Mouse (Mus musculus) liver, embryonic 11.5 days (tissue): ENCODE results near the gene Dctn1. TPM values are rescaled to one million over a fixed set of nuclear protein-coding genes. Genes with fewer than 3 reads are reported as not detected.

Experiments
- ATAC-seq: fragments of 200-750 bp; cut with Nextera tagmentation; replicated peaks from 2 replicates; pipeline ENCODE4 v1.8.0; 2017; ENCODE audit warnings: moderate number of reproducible peaks, mild to moderate bottlenecking, moderate TSS enrichment, moderate library complexity; ENCODE audit not compliant: low FRiP score
- DNase-seq: peaks from one replicate; pipeline ENCODE4 v3.0.0-alpha.2; 2017; ENCODE audit warnings: low spot score
- H3K27ac ChIP-seq: fragments of 300-500 bp; sonication (generic); 2 replicates; pipeline ENCODE4 v1.5.1; 2014; ENCODE audit warnings: mild to moderate bottlenecking, low read depth, low read length, control low read depth
- H3K27me3 ChIP-seq: fragments of 300-500 bp; sonication (generic); replicated peaks from 2 replicates; pipeline ENCODE4 v1.6.1; 2014; ENCODE audit warnings: low read length, mixed read lengths; ENCODE audit not compliant: control insufficient read depth, insufficient read depth
- H3K36me3 ChIP-seq: fragments of 300-500 bp; sonication (generic); 2 replicates; pipeline ENCODE4 v1.6.1; 2014; ENCODE audit warnings: mild to moderate bottlenecking, low read length, moderate library complexity, mixed read lengths; ENCODE audit not compliant: control insufficient read depth, insufficient read depth
- H3K4me1 ChIP-seq: fragments of 300-500 bp; sonication (generic); replicated peaks from 2 replicates; pipeline ENCODE4 v1.6.1; 2014; ENCODE audit warnings: low read length, mixed read lengths; ENCODE audit not compliant: control insufficient read depth, insufficient read depth
- H3K4me2 ChIP-seq: fragments of 300-500 bp; sonication (generic); 2 replicates; pipeline ENCODE4 v1.6.1; 2014; ENCODE audit warnings: mild to moderate bottlenecking, control low read depth, moderate library complexity
- H3K4me3 ChIP-seq: fragments of 300-500 bp; sonication (generic); 2 replicates; pipeline ENCODE4 v1.5.1; 2014; ENCODE audit warnings: low read depth, low read length, control low read depth
- H3K9ac ChIP-seq: fragments of 300-500 bp; sonication (generic); 2 replicates; pipeline ENCODE4 v1.6.1; 2014; ENCODE audit warnings: low read depth, low read length, control low read depth
- H3K9me3 ChIP-seq: fragments of 300-500 bp; sonication (generic); 2 replicates; pipeline ENCODE4 v1.6.1; 2016; ENCODE audit warnings: low read length, inconsistent platforms, mixed read lengths; ENCODE audit not compliant: control insufficient read depth
- WGBS: fragments of 180-500 bp; shearing (Covaris S2); extraction: QIAGEN DNeasy Blood & Tissue Kit; methylation state at CpG from one replicate; pipeline ENCODE4 v1.1.7; 2014; 5-methylcytosine and 5-hydroxymethylcytosine counted together
- polyA plus RNA-seq: library from polyadenylated mRNA; unstranded; fragments of >200 nt; fragmentation: Nextera tagmentation; extraction: Ambion mirVana; gene quantifications from 2 replicates; pipeline ENCODE4 v1.2.1, GENCODE M21; 2014

The Dctn1 gene
- polyA plus RNA-seq, 1 experiment from 2014 or later, result 56.3 TPM

DNA sequence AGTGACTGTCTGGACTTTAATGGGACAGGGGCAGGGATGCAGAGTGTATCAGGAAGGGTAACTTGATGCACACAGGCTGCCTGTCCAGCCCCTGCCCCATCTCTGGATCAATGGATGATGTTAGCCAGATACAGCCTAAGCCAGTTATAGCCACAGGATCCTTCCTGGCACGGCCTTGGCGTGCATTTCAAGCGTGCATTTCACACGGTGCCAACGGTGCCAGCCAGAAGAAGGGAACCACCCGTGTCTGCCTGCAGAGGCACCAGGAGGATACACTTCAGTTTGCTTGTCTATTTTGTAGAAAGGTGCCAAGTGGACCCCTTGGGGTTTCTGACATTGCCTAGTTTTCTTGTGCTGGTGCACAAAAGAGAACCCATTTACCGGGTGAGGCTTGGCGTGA is 25.7 kb upstream of the Dctn1 start:
- WGBS, result 90% methylated on average over 8 of the region's 8 CpGs
- no peak overlapping the region for H3K4me2 ChIP-seq
- H3K27me3 ChIP-seq, result peaks cover 29% of the 10 kb centered on the region
- no peak for DNase-seq
- H3K27ac ChIP-seq, result no peak overlapping the region
- H3K4me1 ChIP-seq, result peaks cover 34% of the 10 kb centered on the region
- no peak overlapping the region for H3K9ac ChIP-seq
- ATAC-seq, result no peak
- no peaks in the 10 kb centered on the region for H3K9me3 ChIP-seq
- H3K36me3 ChIP-seq, result no peaks in the 10 kb centered on the region; the same call in 1 of the 2 replicates
- no peak overlapping the region for H3K4me3 ChIP-seq

DNA sequence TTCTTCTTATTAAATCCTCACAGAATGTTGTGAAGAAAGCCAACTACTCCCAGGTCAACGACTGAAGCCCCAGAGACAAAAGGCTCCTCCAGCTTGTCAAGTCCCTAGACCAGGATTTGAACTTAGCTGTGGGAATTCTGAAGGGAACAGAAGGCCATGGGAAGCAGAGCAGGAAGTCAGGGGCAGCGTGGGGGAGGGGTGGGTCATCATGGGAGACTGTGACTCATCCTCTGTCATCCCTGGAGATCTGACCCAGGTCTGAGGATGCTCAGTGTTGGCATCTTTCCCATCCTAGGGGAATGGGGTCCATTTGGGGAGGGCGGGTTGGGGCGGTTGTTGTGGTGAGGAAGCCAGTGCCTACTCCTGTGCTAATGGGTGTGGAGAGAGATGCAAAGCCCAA is 24.1 kb upstream of the Dctn1 start:
- Histone ChIP-seq H3K4me3 (no peak overlapping the region), H3K9ac (no peak overlapping the region), H3K27ac (no peak overlapping the region), H3K4me1 (peaks cover 23% of the 10 kb centered on the region), H3K9me3 (no peaks in the 10 kb centered on the region), H3K4me2 (no peak overlapping the region), H3K36me3 (no peaks in the 10 kb centered on the region; the same call in 1 of the 2 replicates), H3K27me3 (peaks cover 17% of the 10 kb centered on the region)
- no peak for ATAC-seq
- no peak for DNase-seq
- 40% methylated on average over 4 of the region's 4 CpGs for WGBS

DNA sequence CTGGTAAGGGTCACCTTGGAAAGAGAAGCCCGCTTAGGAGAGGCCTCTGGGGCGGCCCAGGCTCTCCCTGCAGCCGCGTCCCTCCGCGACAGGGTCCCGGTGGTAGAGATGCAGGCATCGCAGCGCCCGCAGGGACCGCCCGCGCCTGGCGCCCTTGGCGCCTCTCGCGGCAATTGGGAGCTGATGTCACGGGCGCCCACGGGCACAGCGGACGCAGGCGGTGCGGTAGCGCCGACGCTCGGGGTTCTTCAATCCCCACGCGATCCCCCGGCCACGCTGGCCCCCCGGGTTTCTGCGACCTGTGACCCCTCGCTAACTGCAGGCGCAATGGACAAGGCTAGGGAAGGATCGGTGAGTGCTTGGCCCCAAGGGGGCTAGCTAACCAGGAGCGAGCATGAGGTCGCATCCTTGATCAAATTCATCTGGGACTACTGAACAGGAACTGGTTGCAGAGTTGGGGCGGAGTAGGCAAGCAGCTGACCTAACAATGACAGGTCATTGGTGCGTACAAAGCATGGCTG is 23.4 kb upstream of the Dctn1 start:
- Histone ChIP-seq H3K27me3 (peaks cover 17% of the 10 kb centered on the region), H3K4me2 (peak overlapping the region; percentile 65), H3K4me1 (peaks cover 20% of the 10 kb centered on the region), H3K9ac (peak overlapping the region; percentile 26), H3K27ac (no peak overlapping the region), H3K36me3 (no peaks in the 10 kb centered on the region; the same call in 1 of the 2 replicates), H3K4me3 (peak overlapping the region; percentile 35), H3K9me3 (no peaks in the 10 kb centered on the region)
- 8% methylated on average over 41 of the region's 41 CpGs for WGBS
- ATAC-seq, result no peak
- DNase-seq, result no peak

DNA sequence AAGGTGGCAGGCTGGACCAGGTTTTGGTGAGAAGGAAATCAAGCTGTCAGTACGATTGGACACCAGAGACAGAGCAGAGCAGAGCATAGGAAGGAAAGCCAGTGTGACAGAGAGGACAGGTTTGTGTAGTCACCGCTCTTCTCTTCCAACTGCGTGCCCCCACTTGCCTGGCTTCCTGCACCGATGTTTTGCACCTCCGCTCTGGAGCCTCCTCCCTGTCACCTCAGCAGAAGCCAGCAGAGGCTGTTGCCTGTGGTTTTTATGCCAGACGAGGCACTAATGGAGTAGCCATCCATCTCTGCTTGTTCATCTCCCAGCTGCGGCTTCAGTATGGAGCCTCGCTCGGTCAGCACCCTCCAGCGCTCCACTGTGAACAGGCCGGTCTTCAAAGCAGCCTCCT is 22.8 kb upstream of the Dctn1 start:
- 44% methylated on average over 11 of the region's 11 CpGs for WGBS
- Histone ChIP-seq H3K9ac (no peak overlapping the region), H3K27ac (no peak overlapping the region), H3K4me1 (peaks cover 16% of the 10 kb centered on the region), H3K4me3 (no peak overlapping the region), H3K27me3 (peaks cover 17% of the 10 kb centered on the region), H3K36me3 (peaks cover 3% of the 10 kb centered on the region; the same call in 1 of the 2 replicates), H3K9me3 (no peaks in the 10 kb centered on the region), H3K4me2 (no peak overlapping the region)
- no peak for DNase-seq
- ATAC-seq, result no peak

DNA sequence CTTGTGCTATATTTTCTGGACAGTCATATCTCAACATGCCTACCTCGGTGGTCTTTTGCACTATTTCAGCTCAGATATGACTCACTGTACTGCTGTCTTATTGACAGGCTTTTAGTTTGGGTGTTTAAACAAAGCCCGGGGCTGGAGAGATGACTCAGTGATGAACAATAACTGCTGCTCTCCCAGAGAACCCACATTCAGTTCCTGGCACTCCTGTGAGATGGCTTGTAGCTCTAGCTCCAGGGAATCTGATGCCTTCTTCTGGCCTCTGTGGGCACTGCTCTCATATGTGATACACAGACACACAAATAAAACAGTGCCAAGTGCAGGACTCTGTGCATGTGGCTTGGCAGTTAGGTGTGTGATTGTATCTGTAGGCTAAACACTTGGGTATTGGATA is 20.5 kb upstream of the Dctn1 start:
- ATAC-seq (no peak), DNase-seq (no peak)
- H3K4me3 ChIP-seq, result no peak overlapping the region
- 60% methylated on average over 2 of the region's 2 CpGs for WGBS
- peaks cover 5% of the 10 kb centered on the region; the same call in 1 of the 2 replicates for H3K36me3 ChIP-seq
- no peak overlapping the region for H3K4me2 ChIP-seq
- H3K27ac ChIP-seq, result no peak overlapping the region
- H3K4me1 ChIP-seq, result peaks cover 7% of the 10 kb centered on the region
- H3K9ac ChIP-seq, result no peak overlapping the region
- peaks cover 17% of the 10 kb centered on the region for H3K27me3 ChIP-seq
- H3K9me3 ChIP-seq, result no peaks in the 10 kb centered on the region

DNA sequence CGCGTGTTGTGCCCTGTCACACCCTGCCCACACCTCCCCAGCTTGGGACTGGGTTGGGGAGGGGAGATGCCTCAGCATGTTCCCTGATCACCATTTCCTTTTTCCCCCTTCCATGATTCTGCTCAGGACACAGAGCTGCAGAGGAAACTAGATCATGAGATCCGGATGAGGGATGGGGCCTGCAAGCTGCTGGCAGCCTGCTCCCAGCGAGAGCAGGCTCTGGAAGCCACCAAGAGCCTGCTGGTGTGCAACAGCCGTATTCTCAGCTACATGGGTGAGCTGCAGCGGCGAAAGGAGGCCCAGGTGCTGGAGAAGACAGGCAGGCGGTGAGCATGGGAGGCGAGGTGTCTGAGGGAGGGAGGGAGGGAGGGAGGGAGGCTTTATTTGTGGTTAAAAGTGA is 19.9 kb upstream of the Dctn1 start:
- ATAC-seq (no peak), DNase-seq (no peak)
- no peak overlapping the region for H3K4me2 ChIP-seq
- H3K4me3 ChIP-seq, result no peak overlapping the region
- no peak overlapping the region for H3K27ac ChIP-seq
- 61% methylated on average over 9 of the region's 9 CpGs for WGBS
- peaks cover 17% of the 10 kb centered on the region for H3K27me3 ChIP-seq
- no peak overlapping the region for H3K9ac ChIP-seq
- peaks cover 5% of the 10 kb centered on the region; the same call in 1 of the 2 replicates for H3K36me3 ChIP-seq
- no peaks in the 10 kb centered on the region for H3K9me3 ChIP-seq
- H3K4me1 ChIP-seq, result peaks cover 7% of the 10 kb centered on the region

DNA sequence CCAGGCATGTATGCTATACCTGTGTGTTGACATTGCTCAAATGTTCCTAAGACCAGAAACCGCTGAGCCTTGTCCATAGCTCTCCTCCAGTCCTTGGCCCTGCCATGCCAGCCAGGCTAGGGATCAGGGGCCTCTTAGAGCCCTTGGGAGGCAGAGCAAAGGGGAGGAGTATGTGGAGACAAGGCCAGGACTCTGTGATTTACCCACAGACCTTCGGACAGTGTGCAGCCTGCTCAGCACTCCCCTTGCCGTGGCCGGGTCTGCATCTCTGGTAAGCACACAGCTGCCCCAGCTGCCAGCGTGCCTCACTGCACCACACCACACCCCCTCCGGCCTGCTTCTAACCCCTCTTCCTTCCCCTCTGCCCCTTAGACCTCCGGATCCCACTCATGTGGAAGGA is 18.4 kb upstream of the Dctn1 start:
- Histone ChIP-seq H3K27me3 (peaks cover 9% of the 10 kb centered on the region), H3K4me3 (no peak overlapping the region), H3K9me3 (no peaks in the 10 kb centered on the region), H3K27ac (no peak overlapping the region), H3K4me1 (peaks cover 5% of the 10 kb centered on the region), H3K4me2 (no peak overlapping the region), H3K9ac (no peak overlapping the region), H3K36me3 (peaks cover 5% of the 10 kb centered on the region; the same call in 1 of the 2 replicates)
- ATAC-seq, result no peak
- no peak for DNase-seq
- 60% methylated on average over 7 of the region's 7 CpGs for WGBS

DNA sequence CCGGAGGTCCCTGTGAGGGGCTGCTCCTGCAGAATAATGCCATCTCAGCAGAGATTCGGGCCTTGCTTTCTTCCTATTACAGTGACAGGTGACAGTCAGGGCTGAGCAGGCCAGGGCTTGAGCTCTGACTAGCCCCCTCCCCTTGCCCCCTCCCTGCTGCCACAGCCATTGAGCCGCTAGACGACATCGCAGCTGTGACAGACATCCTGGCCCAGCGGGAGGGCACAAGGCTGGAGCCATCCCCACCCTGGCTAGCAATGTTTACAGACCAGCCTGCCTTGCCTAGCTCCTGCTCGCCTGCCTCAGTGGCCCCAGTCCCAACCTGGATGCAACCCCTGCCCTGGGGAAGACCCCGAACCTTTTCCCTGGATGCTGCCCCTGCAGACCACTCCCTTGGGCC is 14.0 kb upstream of the Dctn1 start:
- H3K4me1 ChIP-seq, result peaks cover 10% of the 10 kb centered on the region; the same call in 1 of the 2 replicates
- H3K36me3 ChIP-seq, result peaks cover 8% of the 10 kb centered on the region; the same call in 1 of the 2 replicates
- ATAC-seq (no peak), DNase-seq (no peak)
- peaks cover 24% of the 10 kb centered on the region for H3K27me3 ChIP-seq
- WGBS, result 33% methylated on average over 8 of the region's 8 CpGs
- no peak overlapping the region for H3K27ac ChIP-seq
- H3K4me3 ChIP-seq, result no peak overlapping the region
- no peak overlapping the region for H3K9ac ChIP-seq
- H3K9me3 ChIP-seq, result no peaks in the 10 kb centered on the region
- no peak overlapping the region for H3K4me2 ChIP-seq

DNA sequence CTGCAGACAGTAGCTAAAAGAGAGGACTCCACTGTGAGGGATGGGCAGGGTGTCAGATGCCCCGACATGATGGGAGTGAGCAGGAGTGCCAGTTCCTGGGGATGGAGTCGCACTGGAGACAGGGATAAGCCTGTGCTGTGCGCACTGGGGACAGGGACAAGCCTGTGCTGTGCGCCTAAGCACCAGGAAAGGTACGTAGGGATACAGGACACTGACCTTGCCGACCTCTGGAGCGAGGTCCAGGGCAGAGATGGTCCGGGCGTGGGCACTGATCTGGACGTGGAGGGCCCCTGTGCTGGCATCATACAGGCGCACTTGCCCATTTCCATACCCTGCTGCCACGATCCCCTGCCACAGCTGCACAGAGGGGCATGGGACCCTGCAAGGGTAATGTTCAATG is 12.7 kb upstream of the Dctn1 start:
- WGBS, result 88% methylated on average over 12 of the region's 12 CpGs
- Histone ChIP-seq H3K9ac (no peak overlapping the region), H3K27ac (no peak overlapping the region), H3K4me1 (peaks cover 10% of the 10 kb centered on the region; the same call in 1 of the 2 replicates), H3K4me3 (no peak overlapping the region), H3K36me3 (peaks cover 3% of the 10 kb centered on the region; the same call in 1 of the 2 replicates), H3K9me3 (no peaks in the 10 kb centered on the region), H3K4me2 (no peak overlapping the region), H3K27me3 (peaks cover 24% of the 10 kb centered on the region)
- ATAC-seq, result no peak
- no peak for DNase-seq
